Mouse (Mus musculus): ENCODE results near the gene Clec2g.
"Not testable (repeated sequence)": the region's sequence is repeated elsewhere in the genome, so short reads cannot be mapped to it uniquely, and the experiment has no call there.

Clec2g gene

DNA sequence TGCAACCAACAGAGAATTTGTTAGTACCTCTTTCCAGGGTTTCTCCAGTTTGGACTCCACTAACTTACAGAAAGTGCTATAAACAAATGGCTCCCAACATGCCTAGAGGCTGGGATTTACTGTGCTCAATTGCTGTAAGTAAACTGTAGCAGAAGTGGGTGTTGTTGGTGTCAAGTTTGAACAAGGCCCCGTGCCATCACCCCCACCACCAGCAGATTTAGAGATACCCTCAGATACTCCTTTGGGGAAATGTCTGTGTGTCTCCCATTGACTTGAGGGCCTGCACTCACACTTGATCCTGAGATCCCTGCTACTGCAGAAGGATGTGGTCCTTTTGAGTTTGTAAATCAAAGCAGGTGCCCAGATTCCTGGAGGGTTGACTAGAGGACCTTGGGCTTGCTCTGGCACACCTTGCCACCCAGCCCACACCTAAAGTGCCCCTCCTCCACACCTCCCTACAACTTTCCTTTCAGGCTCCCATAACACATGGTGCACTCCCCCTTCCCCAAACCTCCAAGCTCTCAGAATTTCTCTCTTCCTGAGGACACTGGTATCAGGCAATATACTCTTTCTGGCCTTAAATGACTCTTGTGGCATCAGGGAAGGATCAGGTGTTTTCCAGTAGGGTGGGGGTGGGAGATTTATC, 37.3 kb downstream of the Clec2g start:
- DNase-seq (ENCODE audit: low spot score): no peak

DNA sequence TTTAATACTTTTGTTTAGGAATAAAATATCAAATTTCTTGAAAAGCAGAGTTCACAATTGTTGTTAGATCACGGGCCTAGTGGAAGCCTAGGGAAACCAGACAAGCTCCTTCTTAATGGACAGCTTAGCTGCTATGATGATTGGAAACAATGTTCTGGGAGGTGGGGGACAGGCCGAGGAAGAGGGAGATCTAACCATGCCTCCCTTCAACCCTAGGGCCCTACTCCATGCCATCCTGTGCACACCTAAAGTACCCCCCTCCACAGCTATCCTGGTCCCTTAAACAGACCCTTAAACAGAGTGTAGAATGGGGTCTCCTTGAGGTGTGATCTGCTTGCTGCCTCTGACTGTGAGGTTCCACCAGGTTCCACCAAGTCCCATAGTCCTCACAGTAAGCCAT, 38.0 kb downstream of the Clec2g start:
- no peak for DNase-seq (ENCODE audit: low spot score)

DNA sequence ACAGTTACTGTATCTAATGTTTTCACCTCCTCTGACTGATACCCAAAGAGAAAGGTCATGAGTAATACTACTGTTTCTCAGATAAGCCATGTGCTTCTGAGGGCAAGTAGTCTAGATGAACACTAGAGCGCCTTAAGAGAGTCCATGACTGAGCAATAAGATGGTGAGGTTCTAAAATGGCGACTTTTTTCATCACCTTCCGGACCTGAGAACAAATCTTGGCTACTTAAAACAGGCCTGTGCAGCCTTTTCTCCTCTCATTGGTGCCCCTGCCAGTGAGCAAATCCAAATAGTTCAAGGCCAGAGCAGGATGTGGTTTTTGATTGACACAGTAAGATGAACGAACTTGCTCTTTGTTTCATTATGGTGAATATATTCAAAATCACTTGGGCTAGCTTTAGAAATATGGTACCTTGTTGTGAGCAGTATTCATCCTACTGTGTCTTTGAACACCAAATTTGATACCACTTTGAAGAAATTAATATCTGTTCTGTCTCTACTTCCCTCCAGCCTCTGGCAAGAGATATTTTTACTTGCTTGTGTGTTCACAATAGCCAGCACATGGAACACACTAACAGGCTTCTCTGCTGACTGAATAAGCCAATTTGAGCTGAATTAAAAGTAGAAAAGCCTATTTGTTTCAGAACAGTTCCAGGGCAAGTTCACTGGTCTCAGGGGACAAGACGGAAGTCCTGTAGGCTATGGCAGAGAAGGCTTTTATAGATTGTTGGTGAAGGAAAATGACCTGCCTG, 38.7 kb downstream of the Clec2g start:
- DNase-seq (ENCODE audit: low spot score): no peak

DNA sequence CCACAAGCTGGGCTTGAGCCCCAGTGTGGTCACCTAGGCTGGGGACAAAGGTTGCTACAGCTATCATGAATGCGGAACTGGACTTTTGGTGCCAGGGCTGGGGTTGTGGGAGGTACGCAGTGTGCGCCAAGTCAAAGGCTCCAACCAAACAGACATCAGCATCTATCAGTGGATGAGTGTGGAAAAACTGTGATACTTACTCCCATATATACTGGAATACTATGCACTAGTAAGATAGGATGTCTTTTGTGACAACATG, 39.2 kb downstream of the Clec2g start:
- DNase-seq (ENCODE audit: low spot score): no peak

DNA sequence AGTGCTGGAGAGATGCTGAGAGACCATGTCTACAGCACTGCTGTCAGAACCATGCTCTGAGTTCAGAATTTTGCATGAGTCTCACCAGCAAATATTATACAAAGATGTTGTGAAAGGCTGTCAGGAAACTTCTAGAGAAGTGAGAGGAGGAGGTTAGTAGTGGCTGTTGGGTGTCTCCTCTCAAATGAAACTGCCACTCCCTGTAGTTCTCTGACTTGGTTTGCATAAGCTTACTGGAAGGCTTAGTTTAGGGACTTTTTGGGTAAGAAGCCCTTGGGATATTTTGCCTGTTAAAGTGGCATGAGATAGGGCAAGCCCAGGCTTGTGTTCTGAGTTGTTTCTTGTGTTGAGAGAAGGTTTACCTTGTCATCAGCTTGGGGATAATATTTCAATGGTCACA, 40.7 kb downstream of the Clec2g start:
- DNase-seq (ENCODE audit: low spot score): not testable (repeated sequence)

DNA sequence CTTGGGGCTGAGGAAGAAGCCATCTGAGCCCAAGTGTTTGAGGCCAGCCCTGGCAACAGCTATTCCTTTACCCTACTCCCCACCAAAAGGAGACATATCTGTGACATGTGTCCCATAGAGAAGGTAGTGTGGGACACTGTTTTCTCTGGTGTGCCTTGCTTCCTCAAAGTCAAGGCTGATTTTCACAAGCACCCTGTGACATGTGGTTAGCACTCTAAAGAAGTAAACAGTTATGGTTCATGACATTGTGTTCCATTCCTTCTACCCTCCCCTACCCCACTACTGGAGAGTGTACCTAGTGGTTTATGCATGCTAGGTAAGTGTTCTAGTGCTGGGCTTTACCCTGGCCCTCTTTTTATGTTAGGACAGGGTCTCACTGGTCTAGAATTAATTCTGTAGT, 42.0 kb downstream of the Clec2g start:
- no peak for DNase-seq (ENCODE audit: low spot score)

DNA sequence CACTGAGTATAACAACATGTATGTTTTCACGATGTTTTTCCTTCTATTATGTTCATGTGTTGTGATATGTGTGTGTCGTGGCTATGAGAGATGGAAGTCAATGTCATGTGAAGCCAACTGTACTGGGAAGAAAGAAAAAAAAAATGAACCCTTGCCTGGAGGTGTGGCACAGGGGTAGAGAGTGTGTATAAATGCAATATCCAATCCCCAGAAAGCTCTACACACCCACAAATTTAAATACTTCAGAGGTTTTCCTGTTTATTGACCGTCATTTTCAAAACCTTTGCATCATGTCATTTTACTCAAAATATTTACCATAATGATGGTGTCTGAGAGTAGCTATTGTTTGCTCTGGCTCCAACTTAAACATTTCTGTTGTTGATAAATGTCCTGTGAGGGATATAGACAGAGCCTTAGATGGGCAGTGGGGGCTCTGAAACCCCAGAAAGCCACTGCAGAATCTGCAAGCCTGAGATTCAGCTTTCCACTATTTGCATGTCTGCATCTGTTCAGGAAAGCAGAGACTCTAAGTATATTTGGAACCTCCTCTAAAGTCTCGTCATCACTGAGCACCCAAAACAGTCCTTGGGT, 47.9 kb downstream of the Clec2g start:
- not testable (repeated sequence) for DNase-seq (ENCODE audit: low spot score)

DNA sequence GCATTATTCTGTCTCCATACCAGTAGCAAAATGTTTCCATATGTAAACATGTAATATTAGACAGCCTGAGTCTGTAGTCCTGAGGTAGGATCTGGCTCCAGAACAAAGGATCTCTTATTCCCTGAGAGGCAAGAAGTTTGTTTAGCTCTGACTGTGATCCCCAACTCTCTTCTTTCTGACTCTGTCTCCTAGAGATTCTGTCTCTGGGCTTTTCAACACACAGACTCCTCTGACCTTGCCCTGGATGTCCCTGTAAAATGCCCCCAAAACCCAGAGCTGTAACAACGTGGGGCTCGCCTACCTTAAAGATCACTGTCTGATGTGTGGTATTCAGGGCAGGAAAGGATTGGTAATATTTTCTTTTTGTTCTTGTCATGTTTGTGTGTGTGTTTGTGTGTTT, 58.2 kb downstream of the Clec2g start:
- DNase-seq (ENCODE audit: low spot score): no peak

DNA sequence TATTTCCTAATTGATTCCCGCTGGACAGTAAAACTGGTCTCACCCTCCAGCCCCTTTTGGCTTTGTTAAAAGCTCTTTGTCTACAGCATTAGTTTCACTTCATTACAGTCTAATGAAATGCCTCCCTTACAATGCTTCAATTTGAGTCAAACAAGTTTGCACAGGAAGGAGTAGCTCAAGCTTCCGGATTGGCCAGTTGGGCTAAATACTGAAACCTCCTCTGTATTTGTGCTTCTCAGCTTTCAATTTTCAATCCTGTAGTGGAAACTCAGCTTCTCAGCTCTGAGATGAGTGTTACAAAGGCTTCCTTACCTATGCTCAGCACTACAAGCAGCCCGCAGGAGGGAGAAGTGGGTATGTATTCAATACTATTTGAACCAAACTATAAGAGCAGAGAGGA, 58.6 kb downstream of the Clec2g start:
- DNase-seq (ENCODE audit: low spot score): no peak

DNA sequence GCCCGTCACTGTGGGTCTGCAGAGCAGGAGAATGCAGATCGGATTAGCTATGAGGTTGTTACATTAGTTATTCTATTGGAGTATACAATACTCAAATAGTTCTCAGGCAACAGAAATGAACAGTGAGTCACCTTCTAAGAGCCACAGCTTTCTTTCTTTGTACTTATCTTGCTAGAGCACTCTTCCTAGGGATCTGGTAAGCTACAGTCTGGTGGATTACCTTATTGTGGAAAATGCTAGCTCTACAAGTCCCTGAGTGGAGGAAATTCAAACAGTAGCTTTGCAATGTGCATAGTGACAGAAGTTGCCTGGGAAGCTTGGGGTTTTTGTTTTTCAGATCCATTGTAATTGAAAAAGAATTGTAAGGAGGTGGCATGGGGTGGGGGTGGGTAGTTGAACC, 59.0 kb downstream of the Clec2g start:
- DNase-seq (ENCODE audit: low spot score): no peak

DNA sequence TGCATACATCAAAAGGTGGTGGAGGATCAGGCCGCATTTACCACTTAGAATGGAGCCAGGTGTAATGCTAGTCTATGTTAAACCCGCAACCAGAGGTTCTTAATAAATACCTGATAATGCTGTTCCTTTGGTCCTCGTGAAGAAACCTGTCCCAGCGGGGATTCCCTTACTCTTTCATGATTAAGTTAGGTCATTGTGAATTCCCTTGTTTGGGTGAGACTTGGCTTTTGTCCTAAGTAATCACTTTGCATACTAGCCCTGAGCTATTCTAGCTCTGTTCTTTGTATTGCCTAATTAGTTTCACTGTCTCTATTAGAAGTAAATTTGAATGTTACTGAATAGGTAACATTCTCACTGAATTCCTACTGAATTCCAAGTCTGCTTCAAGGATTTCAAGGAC, 60.2 kb downstream of the Clec2g start:
- DNase-seq (ENCODE audit: low spot score): no peak

DNA sequence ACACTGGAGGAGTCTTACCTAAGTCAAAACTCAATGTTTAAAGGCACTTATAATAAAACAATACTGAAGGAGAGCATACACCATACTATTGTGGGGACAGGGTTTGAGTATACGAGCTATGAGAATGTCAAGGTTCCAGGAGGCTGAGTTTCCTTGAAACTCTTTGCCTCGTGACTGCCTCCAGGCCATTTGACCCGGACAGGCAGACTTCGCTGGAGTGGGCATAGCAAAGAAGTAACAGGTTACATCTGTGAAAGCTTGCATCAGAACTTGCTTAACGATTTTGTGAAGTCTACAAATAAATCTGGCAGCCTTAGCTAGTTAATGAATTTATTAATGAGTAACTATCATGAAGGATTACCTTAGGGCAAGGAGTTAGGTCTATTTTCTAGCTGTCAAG, 60.6 kb downstream of the Clec2g start:
- no peak for DNase-seq (ENCODE audit: low spot score)

DNA sequence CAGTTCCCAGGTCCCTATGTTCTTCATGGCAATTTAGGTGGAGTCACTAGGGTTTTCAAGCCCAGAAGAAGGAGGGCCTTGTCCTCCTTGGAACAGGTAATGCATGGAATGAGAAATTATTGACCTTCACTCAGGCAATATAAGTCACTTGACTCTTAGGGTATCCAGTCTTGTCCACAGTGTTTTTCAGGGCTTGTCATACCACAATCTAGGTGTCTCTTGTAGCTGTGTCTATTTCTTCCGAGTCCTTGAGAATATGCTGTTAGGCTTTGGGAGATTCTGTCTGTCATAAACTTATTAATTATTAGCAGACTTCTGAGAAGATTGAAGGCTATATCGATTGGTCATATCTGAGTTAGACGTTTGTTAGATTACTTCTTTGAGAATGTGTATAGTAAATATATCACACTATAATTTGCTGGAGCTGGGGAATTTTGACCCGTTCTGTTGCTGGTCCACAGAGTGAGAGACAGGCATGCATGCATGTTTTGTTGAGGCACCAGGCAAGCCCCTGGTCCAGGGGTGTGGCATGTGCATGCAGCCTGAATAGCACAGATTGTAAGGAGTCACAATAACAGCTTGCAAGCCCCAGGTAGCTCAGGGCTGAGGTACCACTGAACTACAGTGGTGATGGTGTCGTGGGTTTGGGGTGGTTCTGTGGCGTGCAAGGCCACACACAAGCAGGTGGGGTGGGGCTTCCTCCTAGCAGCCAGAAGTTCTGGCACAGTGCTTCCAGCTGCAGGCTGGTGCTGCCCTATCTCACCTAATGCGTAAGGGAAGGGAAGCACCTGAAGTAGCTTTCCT, 61.3 kb downstream of the Clec2g start:
- no peak for DNase-seq (ENCODE audit: low spot score)

DNA sequence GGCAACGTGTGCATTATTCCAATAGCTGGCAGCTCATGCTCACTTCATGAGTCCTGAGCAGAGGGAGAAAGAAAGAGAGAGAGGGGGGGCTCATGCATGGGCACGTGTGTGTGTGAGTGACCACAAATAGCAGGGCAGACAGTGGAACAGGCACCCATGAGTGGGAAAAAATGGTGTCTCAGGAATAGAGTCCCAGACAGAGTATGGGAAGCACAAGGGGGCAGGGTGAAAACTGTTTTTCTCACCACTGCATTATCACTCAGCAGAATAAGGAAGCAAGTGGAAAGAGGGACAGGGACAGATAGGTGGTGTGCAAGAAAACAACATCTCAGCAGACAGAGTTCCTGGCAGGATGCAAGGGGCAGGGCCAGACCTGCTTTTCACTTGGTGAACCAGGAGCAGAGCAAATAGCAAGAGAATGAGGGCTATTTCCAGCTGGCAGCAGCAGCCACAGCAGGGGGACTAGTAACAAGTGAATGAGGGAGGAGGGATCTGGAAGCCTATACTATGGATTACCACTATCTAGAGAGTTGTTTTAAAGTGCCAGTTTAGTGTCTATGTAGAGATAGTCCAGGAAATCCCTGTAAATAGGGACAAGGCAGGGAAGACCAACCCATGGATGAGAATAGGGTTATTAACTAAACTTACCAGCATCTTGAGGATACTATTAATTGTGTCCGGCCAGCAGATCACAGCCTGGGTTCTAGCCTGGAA, 62.0 kb downstream of the Clec2g start:
- no peak for DNase-seq (ENCODE audit: low spot score)

DNA sequence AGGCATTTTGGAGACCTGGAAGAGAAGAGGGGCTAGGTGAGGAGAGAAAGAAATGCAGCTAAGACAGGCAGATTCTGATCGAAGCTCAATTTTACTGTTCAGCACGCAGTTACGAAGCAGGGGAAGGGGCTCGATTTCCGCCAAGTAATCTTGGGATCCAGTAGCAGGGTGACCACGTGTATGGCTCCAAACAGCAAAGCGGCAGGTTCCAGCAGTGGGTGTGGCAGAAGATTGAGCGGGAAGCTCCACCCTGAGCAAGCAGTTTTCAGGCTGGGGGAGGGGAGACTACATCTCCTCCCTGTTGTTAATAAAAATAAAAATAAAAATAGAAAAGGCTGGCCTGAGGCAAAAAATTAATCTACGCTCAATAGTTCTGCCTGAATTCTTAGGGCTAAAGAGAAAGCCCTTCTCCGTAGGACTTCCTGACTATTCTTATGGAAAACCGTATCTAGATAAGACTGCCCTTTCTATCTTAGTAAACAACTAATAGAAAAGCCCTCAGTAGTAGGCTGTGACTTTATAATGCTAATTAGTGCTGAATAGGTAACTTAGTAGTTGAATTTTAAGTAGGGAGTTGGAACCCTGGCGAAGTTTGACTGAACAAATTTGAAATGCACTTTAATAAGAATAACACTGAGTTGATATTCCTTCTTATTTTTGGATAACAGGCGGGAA, 62.7 kb downstream of the Clec2g start:
- DNase-seq (ENCODE audit: low spot score): no peak

DNA sequence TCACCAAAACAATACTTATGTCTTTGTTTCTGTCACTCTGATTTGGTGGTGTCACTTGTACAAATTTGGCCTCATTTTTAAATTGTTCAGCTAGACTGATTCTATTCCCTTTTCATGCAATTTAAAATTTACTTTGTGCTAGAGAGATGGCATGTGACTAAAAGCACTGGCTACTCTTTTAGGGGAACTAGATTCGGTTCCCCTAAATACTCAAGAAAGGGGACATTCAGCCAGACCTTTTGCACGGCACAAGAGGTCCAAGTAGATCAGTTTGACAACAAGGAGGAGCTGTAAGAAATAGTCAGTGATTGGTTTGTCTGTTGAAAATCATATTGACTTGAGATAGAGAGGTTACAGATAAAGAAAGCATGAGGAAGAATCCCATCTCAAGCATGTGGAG, 67.2 kb downstream of the Clec2g start:
- DNase-seq (ENCODE audit: low spot score): no peak

DNA sequence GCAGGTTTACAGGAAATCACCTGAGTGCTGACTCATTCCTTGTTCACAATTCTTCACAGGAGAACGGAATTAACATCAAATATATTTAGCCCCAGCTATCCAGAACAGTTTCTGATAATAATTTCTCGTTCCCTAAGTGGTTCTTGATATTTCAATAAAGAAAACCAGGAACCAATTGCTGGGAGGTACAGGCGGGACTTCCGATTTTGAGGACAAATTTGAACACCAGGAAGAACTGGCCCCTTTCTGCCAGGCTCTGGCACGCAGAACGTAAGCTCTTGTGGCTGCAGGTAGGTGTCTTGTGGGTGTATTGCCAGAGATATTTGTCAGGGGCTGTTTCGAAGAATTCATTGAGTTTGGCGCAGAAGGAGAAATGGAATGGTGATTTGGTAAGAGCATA, 74.4 kb downstream of the Clec2g start:
- DNase-seq (ENCODE audit: low spot score): no peak

DNA sequence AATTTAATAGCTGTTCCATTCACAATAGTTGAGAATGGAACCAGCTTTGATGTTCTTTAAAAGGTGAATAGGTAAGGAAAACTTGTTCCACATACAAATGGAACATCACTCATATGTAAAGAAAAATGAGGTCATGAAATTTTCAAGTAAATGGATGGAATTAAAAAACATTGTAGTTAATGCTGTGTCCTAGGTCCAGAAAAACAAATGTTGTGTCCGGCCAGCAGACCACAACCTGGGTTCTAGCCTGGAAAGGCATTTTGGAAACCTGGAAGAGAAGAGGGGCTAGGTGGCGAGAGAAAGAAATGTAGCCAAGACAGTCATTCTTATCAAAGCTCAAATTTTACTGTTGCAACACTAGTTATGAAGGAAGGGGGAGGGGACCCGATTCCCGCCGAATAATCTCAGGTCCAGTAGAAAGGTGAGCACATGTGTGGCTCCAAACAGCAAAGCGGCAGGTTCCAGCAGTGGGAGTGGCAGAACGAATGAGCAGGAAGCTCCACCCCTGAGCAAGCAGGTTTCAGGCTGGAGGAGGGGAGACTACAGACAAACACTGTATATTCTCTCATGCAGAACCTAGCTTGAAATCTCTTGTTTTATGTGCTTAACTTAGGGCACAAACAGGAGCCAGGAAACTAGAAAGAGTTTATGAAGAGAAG, 75.8 kb downstream of the Clec2g start:
- not testable (repeated sequence) for DNase-seq (ENCODE audit: low spot score)

DNA sequence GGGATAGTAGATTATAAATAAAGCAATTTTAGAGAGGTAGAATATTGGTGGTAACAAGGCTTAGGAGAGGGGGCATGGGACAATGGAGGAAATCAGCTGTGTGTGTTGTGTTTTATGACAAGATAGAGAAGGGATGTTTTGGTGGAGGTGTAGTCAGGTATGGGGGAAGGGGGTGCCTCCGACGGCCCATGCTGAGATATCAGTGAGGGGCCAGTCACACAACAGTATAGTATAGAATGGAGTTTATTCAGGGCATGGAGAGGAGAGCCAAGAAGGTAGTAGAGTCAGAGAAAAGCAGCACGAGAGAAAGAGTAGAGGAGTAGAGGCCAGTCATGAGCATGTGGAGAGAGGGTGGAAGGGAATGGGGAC, 76.3 kb downstream of the Clec2g start:
- DNase-seq (ENCODE audit: low spot score): no peak

DNA sequence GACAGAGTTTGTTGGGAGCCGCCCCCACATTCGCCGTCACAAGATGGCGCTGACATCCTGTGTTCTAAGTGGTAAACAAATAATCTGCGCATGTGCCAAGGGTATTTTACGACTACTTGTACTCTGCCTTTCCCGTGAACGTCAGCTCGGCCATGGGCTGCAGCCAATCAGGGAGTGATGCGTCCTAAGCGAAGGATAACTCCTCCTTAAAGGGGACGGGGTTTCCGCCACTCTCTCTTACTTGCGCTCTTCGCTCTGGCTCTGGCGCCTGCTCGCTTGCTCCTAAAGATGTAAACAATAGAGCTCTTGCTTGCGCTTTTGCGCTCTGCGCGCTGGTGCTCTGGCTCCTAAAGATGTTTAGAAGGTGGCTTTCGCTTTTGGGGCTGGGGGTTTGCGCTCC, 77.8 kb downstream of the Clec2g start:
- not testable (repeated sequence) for DNase-seq (ENCODE audit: low spot score)

DNA sequence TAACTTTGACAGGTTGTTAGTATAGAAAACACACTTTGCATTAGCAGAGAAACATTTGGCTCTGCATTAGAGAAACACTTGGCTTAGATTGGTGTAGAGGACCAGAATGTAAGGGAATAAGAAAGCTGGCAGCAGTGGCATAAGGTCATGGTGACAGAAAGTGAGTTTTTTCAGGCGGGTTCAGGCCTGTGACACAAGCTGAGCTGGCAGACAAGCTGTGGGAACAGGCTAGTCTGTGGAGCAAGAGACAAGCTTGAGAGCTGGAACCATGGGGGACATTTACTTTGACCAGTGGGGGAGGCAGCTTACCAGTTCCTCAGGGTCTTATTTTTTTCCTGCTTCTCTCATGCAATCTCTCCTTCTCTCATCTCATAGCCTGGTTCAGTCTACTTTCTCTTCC, 78.8 kb downstream of the Clec2g start:
- DNase-seq (ENCODE audit: low spot score): no peak

Data from layer of hippocampus, adult 11-12 months (tissue).